Mouse (Mus musculus) liver, postnatal 0 days (tissue): ENCODE measurements at regions not wholly inside any gene's neighbourhood (a gene's known extent, or its start where the extent isn't known, plus 50 kb on each side); places are given as distances from the start of the nearest gene placed in this dataset.

Source experiments
- CTCF ChIP-seq: sonication (generic); IDR thresholded peaks from 2 replicates; pipeline ENCODE4 v1.5.1; 2016; ENCODE audit warnings: antibody characterized with exemption, low read depth
- EP300 ChIP-seq: IDR thresholded peaks from 2 replicates; pipeline ENCODE4 v1.6.1; 2016; ENCODE audit warnings: antibody characterized with exemption, low read depth, mild to moderate bottlenecking

- TF ChIP-seq CTCF (no peak), EP300 (no peak)
Observed at GRCm38 (mm10) chr13:78643023-78643422, 443.5 kb upstream of the Nr2f1 start.
